Mouse (Mus musculus): ENCODE results near the gene Myo19.
A peak's percentile ranks its signal among the peaks of the same experiment; 100 is the strongest.
"Not testable (repeated sequence)": the region's sequence is repeated elsewhere in the genome, so short reads cannot be mapped to it uniquely, and the experiment has no call there.

Myo19 gene

GRCm38 (mm10) chr11:84879772-84880464, at the start of gene Myo19, which contains the start of gene Pigw:
TSS of gene Myo19 (plus strand) at chr11:84880148.
TSS of gene Pigw (minus strand) at chr11:84880285.
- DNase-seq (ENCODE audit: low spot score in 2 of 2) = peak; percentile 83 to 91

- no peak for DNase-seq (ENCODE audit: low spot score in 2 of 2)
Observed at GRCm38 (mm10) chr11:84839330-84839729, 40.6 kb upstream of the Myo19 start.

GRCm38 (mm10) chr11:84846741-84847474, 33.0 kb upstream of the Myo19 start:
- no peak for DNase-seq (ENCODE audit: low spot score in 2 of 2)

GRCm38 (mm10) chr11:84847475-84848090, 32.4 kb upstream of the Myo19 start:
- DNase-seq (ENCODE audit: low spot score in 2 of 2) = no peak

GRCm38 (mm10) chr11:84855285-84855684, 24.7 kb upstream of the Myo19 start:
- no peak for DNase-seq (ENCODE audit: low spot score in 2 of 2)

GRCm38 (mm10) chr11:84865268-84865667, 14.7 kb upstream of the Myo19 start:
- no peak for DNase-seq (ENCODE audit: low spot score in 2 of 2)

GRCm38 (mm10) chr11:84867586-84867985, 12.4 kb upstream of the Myo19 start:
- DNase-seq (ENCODE audit: low spot score in 2 of 2) = no peak

- DNase-seq (ENCODE audit: low spot score in 2 of 2) = no peak
Observed at GRCm38 (mm10) chr11:84868786-84869259, 11.1 kb upstream of the Myo19 start.

GRCm38 (mm10) chr11:84869537-84870232, 10.3 kb upstream of the Myo19 start:
- peak; percentile 93 to 96 for DNase-seq (ENCODE audit: low spot score in 2 of 2)

GRCm38 (mm10) chr11:84870337-84871043, 9.5 kb upstream of the Myo19 start, which contains the start of gene Ggnbp2:
TSS of gene Ggnbp2 (minus strand) at chr11:84870817.
- peak; percentile 93 to 97 for DNase-seq (ENCODE audit: low spot score in 2 of 2)

- DNase-seq (ENCODE audit: low spot score in 2 of 2) = no peak
Observed at GRCm38 (mm10) chr11:84871046-84871445, 8.9 kb upstream of the Myo19 start.

- no peak for DNase-seq (ENCODE audit: low spot score in 2 of 2)
Observed at GRCm38 (mm10) chr11:84871548-84872069, 8.3 kb upstream of the Myo19 start.

- DNase-seq (ENCODE audit: low spot score in 2 of 2) = no peak
Observed at GRCm38 (mm10) chr11:84873042-84873833, 6.7 kb upstream of the Myo19 start.

GRCm38 (mm10) chr11:84876020-84876419, 3.9 kb upstream of the Myo19 start:
- DNase-seq (ENCODE audit: low spot score in 2 of 2) = not testable (repeated sequence)

GRCm38 (mm10) chr11:84879007-84879771, 759 bp upstream of the Myo19 start:
- peak in 1 of 2 experiments; percentile 56 for DNase-seq (ENCODE audit: low spot score in 2 of 2)

GRCm38 (mm10) chr11:84880465-84880961, 565 bp downstream of the Myo19 start:
- DNase-seq (ENCODE audit: low spot score in 2 of 2) = peak; percentile 62 to 78

- no peak for DNase-seq (ENCODE audit: low spot score in 2 of 2)
Observed at GRCm38 (mm10) chr11:84880971-84881370, 1.0 kb downstream of the Myo19 start.

GRCm38 (mm10) chr11:84882346-84882745, 2.4 kb downstream of the Myo19 start:
- peak in 1 of 2 experiments; percentile 58 for DNase-seq (ENCODE audit: low spot score in 2 of 2)

- no peak for DNase-seq (ENCODE audit: low spot score in 2 of 2)
Observed at GRCm38 (mm10) chr11:84885238-84885637, 5.3 kb downstream of the Myo19 start.

Measured in spleen, postnatal 4 days (tissue).